Mouse (Mus musculus): ENCODE measurements around the gene Mettl23.

DNA sequence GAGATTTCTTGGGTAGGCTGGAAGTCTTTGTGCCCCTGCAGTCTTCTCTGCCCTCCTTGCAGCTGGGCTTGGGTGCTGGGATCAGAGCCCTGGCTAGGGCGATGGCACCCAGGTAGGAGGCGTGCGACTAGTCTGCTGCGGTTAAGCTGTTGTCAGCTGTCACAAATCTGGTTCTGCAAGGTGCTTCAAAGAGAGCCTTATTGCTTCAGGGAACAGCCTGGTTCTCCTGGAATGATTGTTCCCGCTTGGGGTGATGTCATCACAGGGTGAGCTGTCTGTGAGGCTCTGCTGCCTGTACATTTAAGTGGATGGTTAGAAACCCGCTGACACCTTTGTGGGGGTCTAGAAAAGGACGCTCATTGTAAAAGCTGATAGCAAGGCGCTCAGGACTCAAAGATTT, 26.1 kb downstream of the Mettl23 start:
- TF ChIP-seq CTCF (IDR thresholded peaks at IDR 0.05; ENCODE audit: extremely low read depth, insufficient read depth, insufficient read length, insufficient replicate concordance) (no peak), POLR2A (IDR thresholded peaks at IDR 0.05; ENCODE audit: low read depth, low read length) (no peak)
